In genomic region chr13:44735088-44735690, GRCm38 (mm10) we compare ENCODE assay signal across 9 mouse cellular contexts. TPM values are rescaled to one million over a fixed set of nuclear protein-coding genes. Genes with fewer than 3 reads are reported as not detected.
DNase-seq lines count a peak whose midpoint lies in the region; ATAC-seq and TF ChIP-seq lines count a peak whose summit lies in the region.
"Had no signal": no experiment of that assay in that cellular context is flagged by ENCODE, and none has a peak within 500 bp of the region (broad histone marks: within the 10 kb centered on the region; RNA-seq: fewer than 3 reads in every experiment).

No protein-coding gene starts in this region.

- H3K4me2 ChIP-seq in hindbrain, embryonic 14.5 days (replicated peaks) = peak overlapping the region; percentile 70
- no peak overlapping the region for H3K4me2 ChIP-seq in hindbrain, embryonic 11.5 days (replicated peaks; ENCODE audit: low read depth, low read length)
- H3K4me2 ChIP-seq in CH12.LX (ENCODE audit: insufficient read depth, low read depth, poor library complexity, severe bottlenecking) = no peak overlapping the region
- H3K4me2 ChIP-seq in liver, embryonic 13.5 days = no peak overlapping the region
- H3K4me2 ChIP-seq in intestine, embryonic 16.5 days (ENCODE audit: low read depth, low read length) = no peak overlapping the region

- no peak for TF ChIP-seq EP300 in CH12.LX (IDR thresholded peaks at IDR 0.05; ENCODE audit: low read length)

- 67% methylated on average over 1 of the region's 1 CpGs for WGBS in hindbrain, embryonic 14.5 days
- WGBS in hindbrain, embryonic 11.5 days = 42% methylated on average over 1 of the region's 1 CpGs
- 57% methylated on average over 1 of the region's 1 CpGs for WGBS in liver, embryonic 13.5 days (ENCODE audit: insufficient replicate concordance)
- WGBS in intestine, embryonic 16.5 days = 44% methylated on average over 1 of the region's 1 CpGs

- dilution Hi-C loops in CH12.LX (cut with MboI; ENCODE audit: extremely low pct_ligation_motif_present, extremely low pct_unique_long_range_greater_than_20kb, low sequenced_read_pairs) = no loop called here

- DNase-seq in hindbrain, embryonic 14.5 days (ENCODE audit: low spot score) = no peak
- DNase-seq in hindbrain, embryonic 11.5 days (ENCODE audit: low spot score) = no peak
- no peak for DNase-seq in CH12.LX (ENCODE audit: extremely low read depth)
- no peak for DNase-seq in liver, embryonic 13.5 days
- DNase-seq: heart, postnatal 4 days; spleen, adult 18-20 months had no signal

- H3K4me1 ChIP-seq in hindbrain, embryonic 14.5 days (replicated peaks; ENCODE audit: control insufficient read depth, insufficient read depth, low read length) = peaks cover 25% of the 10 kb centered on the region
- no peaks in the 10 kb centered on the region for H3K4me1 ChIP-seq in hindbrain, embryonic 11.5 days (replicated peaks; ENCODE audit: control insufficient read depth, insufficient read depth, low read length)
- H3K4me1 ChIP-seq in CH12.LX (ENCODE audit: control insufficient read depth in 1 of 2, insufficient read depth in 2 of 2) (peaks cover 2 to 23% of the 10 kb centered on the region in 2 experiments; a peak in 2 of 4 replicates), E14TG2a.4 (replicated peaks; ENCODE audit: low read depth, low read length) (peaks cover 61% of the 10 kb centered on the region)
- peaks cover 38% of the 10 kb centered on the region for H3K4me1 ChIP-seq in liver, embryonic 13.5 days (replicated peaks)
- peaks cover 23% of the 10 kb centered on the region for H3K4me1 ChIP-seq in intestine, embryonic 16.5 days (ENCODE audit: control insufficient read depth, insufficient read depth, low read length)

- no peak for TF ChIP-seq POLR2A in CH12.LX (IDR thresholded peaks at IDR 0.05; ENCODE audit: low read depth, low read length)

- TF ChIP-seq RAD21 in CH12.LX (IDR thresholded peaks at IDR 0.05; ENCODE audit: low read depth, low read length) = no peak

- H3K4me3 ChIP-seq in hindbrain, embryonic 14.5 days (replicated peaks; ENCODE audit: low read length) = peak overlapping the region; percentile 66; the same call in 1 of the 2 replicates
- H3K4me3 ChIP-seq in hindbrain, embryonic 11.5 days (ENCODE audit: low read depth, low read length) = no peak overlapping the region
- H3K4me3 ChIP-seq in CH12.LX (replicated peaks in 1 of 3; ENCODE audit: low read depth in 2 of 3, low read length in 2 of 3, poor library complexity in 1 of 3) (no peak overlapping the region), E14TG2a.4 (replicated peaks; ENCODE audit: low read length) (peak overlapping the region; percentile 95)
- no peak overlapping the region for H3K4me3 ChIP-seq in liver, embryonic 13.5 days (replicated peaks)
- H3K4me3 ChIP-seq in intestine, embryonic 16.5 days (ENCODE audit: low read length) = no peak overlapping the region

- H3K9ac ChIP-seq in hindbrain, embryonic 14.5 days = no peak overlapping the region
- H3K9ac ChIP-seq in hindbrain, embryonic 11.5 days (ENCODE audit: low read depth, low read length) = no peak overlapping the region
- no peak overlapping the region for H3K9ac ChIP-seq in CH12.LX (ENCODE audit: insufficient read depth, low read depth)
- H3K9ac ChIP-seq in liver, embryonic 13.5 days = no peak overlapping the region
- no peak overlapping the region for H3K9ac ChIP-seq in intestine, embryonic 16.5 days (ENCODE audit: low read depth, low read length)

- H3K79me2 ChIP-seq in CH12.LX (replicated peaks; ENCODE audit: control insufficient read depth, extremely low read depth, insufficient read depth, poor library complexity, severe bottlenecking) = peaks cover 25% of the 10 kb centered on the region

- no peaks in the 10 kb centered on the region for H3K27me3 ChIP-seq in hindbrain, embryonic 14.5 days (ENCODE audit: control insufficient read depth, insufficient read depth, low read length)
- H3K27me3 ChIP-seq in hindbrain, embryonic 11.5 days (ENCODE audit: control insufficient read depth, insufficient read depth, low read length) = no peaks in the 10 kb centered on the region
- no peaks in the 10 kb centered on the region for H3K27me3 ChIP-seq in CH12.LX (replicated peaks)
- H3K27me3 ChIP-seq in E14TG2a.4 (ENCODE audit: insufficient read depth, low read length) = no peaks in the 10 kb centered on the region
- H3K27me3 ChIP-seq in liver, embryonic 13.5 days = no peaks in the 10 kb centered on the region
- H3K27me3 ChIP-seq in intestine, embryonic 16.5 days (replicated peaks; ENCODE audit: control insufficient read depth, insufficient read depth, low read length) = no peaks in the 10 kb centered on the region

- H3K9me3 ChIP-seq in hindbrain, embryonic 14.5 days (ENCODE audit: control insufficient read depth, low read length) = no peaks in the 10 kb centered on the region
- no peaks in the 10 kb centered on the region for H3K9me3 ChIP-seq in hindbrain, embryonic 11.5 days (ENCODE audit: control insufficient read depth, low read length)
- H3K9me3 ChIP-seq in CH12.LX (replicated peaks; ENCODE audit: low read length) = no peaks in the 10 kb centered on the region
- no peaks in the 10 kb centered on the region for H3K9me3 ChIP-seq in E14TG2a.4 (ENCODE audit: low read length)
- no peaks in the 10 kb centered on the region for H3K9me3 ChIP-seq in liver, embryonic 13.5 days (replicated peaks)
- H3K9me3 ChIP-seq in intestine, embryonic 16.5 days (ENCODE audit: control insufficient read depth, low read length) = no peaks in the 10 kb centered on the region

- TF ChIP-seq CTCF in CH12.LX (conservative IDR thresholded peaks at IDR 0.05 in 1 of 2, IDR thresholded peaks at IDR 0.05 in 1 of 2; ENCODE audit: low read depth in 2 of 2, low read length in 2 of 2) (no peak), E14TG2a.4 (conservative IDR thresholded peaks at IDR 0.05; ENCODE audit: low read length) (no peak)

- H3K27ac ChIP-seq in hindbrain, embryonic 14.5 days = no peak overlapping the region
- H3K27ac ChIP-seq in hindbrain, embryonic 11.5 days (ENCODE audit: low read depth, low read length) = no peak overlapping the region
- no peak overlapping the region for H3K27ac ChIP-seq in CH12.LX (ENCODE audit: insufficient read depth, low read depth)
- 0 out of 2 replicates have a peak overlapping the region, but pooled peaks have one; percentile 88 for H3K27ac ChIP-seq in liver, embryonic 13.5 days
- H3K27ac ChIP-seq in intestine, embryonic 16.5 days (ENCODE audit: low read length) = no peak overlapping the region

- in situ Hi-C loops in CH12.LX (cut with MboI; ENCODE audit: low pct_ligation_motif_present, low pct_unique_long_range_greater_than_20kb, low sequenced_read_pairs) = loop anchor here (25.0 kb wide), 1 partner anchor 873 kb away; no protein-coding TSS in a partner anchor

- H3K36me3 ChIP-seq in hindbrain, embryonic 14.5 days (replicated peaks; ENCODE audit: control insufficient read depth, insufficient read depth) = no peaks in the 10 kb centered on the region
- H3K36me3 ChIP-seq in hindbrain, embryonic 11.5 days (ENCODE audit: control insufficient read depth, insufficient read depth, low read length) = no peaks in the 10 kb centered on the region
- H3K36me3 ChIP-seq in CH12.LX (replicated peaks in 1 of 2; ENCODE audit: control insufficient read depth in 1 of 2, insufficient read depth in 1 of 2, low read length in 1 of 2) = peaks cover 0 to 7% of the 10 kb centered on the region in 2 experiments
- H3K36me3 ChIP-seq in E14TG2a.4 (ENCODE audit: insufficient read depth, low read length) = peaks cover 67% of the 10 kb centered on the region
- no peaks in the 10 kb centered on the region for H3K36me3 ChIP-seq in liver, embryonic 13.5 days
- no peaks in the 10 kb centered on the region for H3K36me3 ChIP-seq in intestine, embryonic 16.5 days (ENCODE audit: control insufficient read depth, insufficient read depth, low read length)

- ATAC-seq in hindbrain, embryonic 14.5 days (ENCODE audit: low FRiP score) = no peak
- no peak for ATAC-seq in hindbrain, embryonic 11.5 days (ENCODE audit: low FRiP score)
- ATAC-seq in liver, embryonic 13.5 days (ENCODE audit: low read depth) = no peak
- ATAC-seq in intestine, embryonic 16.5 days = no peak
- ATAC-seq in megakaryocyte progenitor cell, adult 5-6 weeks (replicated peaks; ENCODE audit: poor library complexity) = no peak

TF ChIP-seq in CH12.LX, 34 proteins besides CTCF, POLR2A, EP300 and RAD21:
- no peak for TF ChIP-seq USF2 (conservative IDR thresholded peaks at IDR 0.05; ENCODE audit: low read depth, low read length)
- TF ChIP-seq MAFK (IDR thresholded peaks at IDR 0.05; ENCODE audit: insufficient replicate concordance, low read length) = peak; percentile 79; the same call in 1 of the 2 replicates

RNA-seq across cellular contexts. Expression of gene Jarid2, which starts 5.9 kb away (rescaled TPM):
- polyA plus RNA-seq in hindbrain, embryonic 14.5 days (2014; fragmentation: Nextera tagmentation; extraction: Ambion mirVana) = 24.4 and 27.2 TPM in 2 replicates
- 44.1 and 45.9 TPM in 2 replicates for polyA plus RNA-seq in hindbrain, embryonic 11.5 days (2014; fragmentation: Nextera tagmentation; extraction: Ambion mirVana)
- 3.2 and 4.5 TPM in 2 replicates for total RNA-seq in CH12.LX (2012; rRNA removed)
- 6.1 and 7.8 TPM in 2 replicates for total RNA-seq in CH12.LX (2014; rRNA removed)
- polyA plus RNA-seq in CH12.LX (2012; ENCODE audit: insufficient read length, low read depth) = 10.9 and 14.2 TPM in 2 replicates
- 8.0 and 11.6 TPM in 2 replicates for polyA plus RNA-seq in liver, embryonic 13.5 days (2015; fragmentation: Nextera tagmentation; extraction: Ambion mirVana)
- polyA plus RNA-seq in intestine, embryonic 16.5 days (2015; fragmentation: Nextera tagmentation; extraction: Ambion mirVana) = 19.2 and 22.0 TPM in 2 replicates
- 31.8 and 40.3 TPM in 2 replicates for total RNA-seq in megakaryocyte progenitor cell, adult 5-6 weeks (2015)
- 32.5 and 50.2 TPM in 2 replicates for total RNA-seq in megakaryocyte progenitor cell, adult 5-6 weeks (2017)

Comparison
In these comparisons a context has a peak if more than half of its experiments do, and no peak if none do; other contexts are left out.
1. H3K4me3 ChIP-seq: peak in hindbrain, embryonic 14.5 days (single experiment) and E14TG2a.4 (single experiment); none in hindbrain, embryonic 11.5 days (single experiment), CH12.LX (0 of 3), liver, embryonic 13.5 days (single experiment) and intestine, embryonic 16.5 days (single experiment).